Mouse (Mus musculus): ENCODE results near the gene Ankrd35. TPM values are rescaled to one million over a fixed set of nuclear protein-coding genes. Genes with fewer than 3 reads are reported as not detected.
A peak's percentile ranks its signal among the peaks of the same experiment; 100 is the strongest.

Gene Ankrd35
- total and polyA plus RNA-seq, 3 experiments: 0.80 to 1.2 (median 1.2) TPM

DNA sequence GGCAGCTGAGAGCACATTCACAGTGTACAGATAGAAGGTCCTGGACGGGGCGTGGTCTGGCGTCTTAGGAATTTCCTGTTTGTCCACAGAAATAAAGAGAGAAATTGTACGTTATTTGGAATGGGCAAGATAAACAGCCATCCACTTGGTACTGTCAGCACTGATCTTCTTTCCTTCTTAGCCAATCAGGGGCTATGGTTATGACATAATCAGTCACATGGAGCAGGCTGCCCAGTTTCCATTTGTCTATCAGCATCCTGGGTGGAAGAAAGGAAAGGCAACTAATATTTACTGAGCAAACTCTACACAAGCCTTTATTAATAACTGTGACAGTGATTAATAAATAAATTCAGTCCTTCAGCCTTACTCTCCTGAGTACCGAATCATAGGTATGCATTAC lies 44.4 kb downstream of the Ankrd35 start:
- intact Hi-C loops (cut with DNase I): no loop called here
- H3K9ac ChIP-seq (ENCODE audit: low read depth, low read length): no peak overlapping the region
- no peaks in the 10 kb centered on the region for H3K27me3 ChIP-seq (ENCODE audit: control insufficient read depth, insufficient read depth, low read length)
- peaks cover 2% of the 10 kb centered on the region for H3K4me1 ChIP-seq (ENCODE audit: control insufficient read depth, insufficient read depth, low read length)
- H3K79me2 ChIP-seq (replicated peaks; ENCODE audit: control insufficient read depth, insufficient read depth, low read length): no peaks in the 10 kb centered on the region
- DNase-seq: no peak
- TF ChIP-seq CTCF (IDR thresholded peaks at IDR 0.05) (no peak), EP300 (IDR thresholded peaks at IDR 0.05; ENCODE audit: insufficient read depth, low read depth, low read length) (no peak), POLR2A (IDR thresholded peaks at IDR 0.05; ENCODE audit: insufficient read depth, low read depth, low read length) (no peak)
- H3K36me3 ChIP-seq (ENCODE audit: control insufficient read depth, insufficient read depth, low read length): peaks cover 3% of the 10 kb centered on the region; the same call in 1 of the 2 replicates
- H3K4me3 ChIP-seq: no peak overlapping the region
- WGBS: 72% methylated on average over 5 of the region's 5 CpGs
- no peak overlapping the region for H3K27ac ChIP-seq

DNA sequence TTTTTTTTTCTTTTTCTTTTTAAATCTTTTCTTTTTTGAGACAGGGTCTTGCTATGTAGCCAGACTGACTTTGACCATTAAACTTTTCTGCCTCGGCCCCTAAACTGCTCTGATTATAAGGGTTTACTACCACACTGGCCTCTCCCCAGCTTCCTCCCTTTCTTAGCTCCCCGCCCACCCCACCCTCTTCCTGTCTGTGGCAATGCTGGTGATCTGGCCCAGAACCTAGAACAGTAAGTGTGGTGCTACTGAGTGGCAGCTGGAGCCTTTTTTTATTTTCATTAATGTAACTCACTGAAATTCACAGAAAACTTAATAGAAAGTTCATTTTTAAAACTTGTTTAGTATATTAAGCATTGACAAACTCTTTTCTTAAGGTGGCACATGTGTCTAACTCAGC lies 45.9 kb downstream of the Ankrd35 start:
- Histone ChIP-seq H3K27ac (peak overlapping the region; percentile 78), H3K4me3 (no peak overlapping the region), H3K4me1 (ENCODE audit: control insufficient read depth, insufficient read depth, low read length) (peaks cover 2% of the 10 kb centered on the region), H3K36me3 (ENCODE audit: control insufficient read depth, insufficient read depth, low read length) (peaks cover 3% of the 10 kb centered on the region; the same call in 1 of the 2 replicates), H3K9ac (ENCODE audit: low read depth, low read length) (no peak overlapping the region), H3K27me3 (ENCODE audit: control insufficient read depth, insufficient read depth, low read length) (no peaks in the 10 kb centered on the region), H3K79me2 (replicated peaks; ENCODE audit: control insufficient read depth, insufficient read depth, low read length) (no peaks in the 10 kb centered on the region)
- 51% methylated on average over 2 of the region's 2 CpGs for WGBS
- intact Hi-C loops (cut with DNase I): no loop called here
- DNase-seq: no peak
- TF ChIP-seq EP300 (IDR thresholded peaks at IDR 0.05; ENCODE audit: insufficient read depth, low read depth, low read length): no peak
- no peak for TF ChIP-seq CTCF (IDR thresholded peaks at IDR 0.05)
- TF ChIP-seq POLR2A (IDR thresholded peaks at IDR 0.05; ENCODE audit: insufficient read depth, low read depth, low read length): no peak

DNA sequence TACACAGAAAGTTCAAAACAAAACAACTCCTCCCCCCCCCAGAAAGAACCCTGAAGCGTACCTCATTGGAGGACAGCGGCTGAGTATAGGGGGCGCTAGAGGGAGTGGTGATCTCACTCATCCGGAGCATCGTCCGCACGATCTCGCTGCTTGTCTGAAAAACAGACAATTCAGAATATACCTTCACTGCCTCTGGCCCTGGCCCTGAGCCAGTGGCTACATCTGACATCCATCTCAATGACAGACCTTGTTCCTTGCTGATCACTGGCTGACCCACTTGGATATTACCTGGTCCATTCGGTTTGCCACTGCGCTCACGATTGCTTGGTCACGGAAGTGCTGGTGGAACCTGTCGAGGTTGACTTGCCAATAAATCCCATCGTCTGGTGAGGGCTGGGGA lies 49.2 kb downstream of the Ankrd35 start:
- intact Hi-C loops (cut with DNase I): no loop called here
- TF ChIP-seq POLR2A (IDR thresholded peaks at IDR 0.05; ENCODE audit: insufficient read depth, low read depth, low read length): no peak
- TF ChIP-seq CTCF (IDR thresholded peaks at IDR 0.05): peak; percentile 55
- no peak for TF ChIP-seq EP300 (IDR thresholded peaks at IDR 0.05; ENCODE audit: insufficient read depth, low read depth, low read length)
- no peak overlapping the region for H3K9ac ChIP-seq (ENCODE audit: low read depth, low read length)
- no peak for DNase-seq
- H3K27me3 ChIP-seq (ENCODE audit: control insufficient read depth, insufficient read depth, low read length): no peaks in the 10 kb centered on the region
- no peak overlapping the region for H3K27ac ChIP-seq
- H3K36me3 ChIP-seq (ENCODE audit: control insufficient read depth, insufficient read depth, low read length): peaks cover 3% of the 10 kb centered on the region; the same call in 1 of the 2 replicates
- no peaks in the 10 kb centered on the region for H3K79me2 ChIP-seq (replicated peaks; ENCODE audit: control insufficient read depth, insufficient read depth, low read length)
- peaks cover 2% of the 10 kb centered on the region for H3K4me1 ChIP-seq (ENCODE audit: control insufficient read depth, insufficient read depth, low read length)
- 52% methylated on average over 14 of the region's 14 CpGs for WGBS
- no peak overlapping the region for H3K4me3 ChIP-seq

DNA sequence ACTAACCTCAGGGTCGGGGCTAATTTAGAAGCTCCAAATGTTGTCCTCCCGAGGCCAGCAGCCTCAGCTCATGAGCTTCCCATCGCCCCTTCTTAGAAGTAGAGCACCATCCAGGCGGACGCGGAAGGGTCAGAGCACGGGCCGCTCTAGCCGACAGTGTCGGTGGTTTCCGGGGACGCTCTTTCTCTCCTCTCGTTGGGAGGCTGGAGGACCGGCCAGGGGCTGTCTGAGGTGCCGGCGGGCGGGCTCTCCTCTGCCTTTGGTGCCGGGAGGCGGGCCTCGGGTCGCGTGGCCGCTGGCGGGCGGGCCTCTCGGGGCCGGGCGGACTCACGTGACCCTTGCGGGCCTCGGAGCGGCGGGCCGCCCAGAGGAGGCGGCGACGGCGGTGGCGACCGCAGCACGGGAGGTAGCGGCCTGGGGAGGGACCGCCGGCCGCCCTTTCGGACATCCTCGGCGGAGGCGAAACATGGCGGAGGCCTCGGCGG lies 57.5 kb downstream of the Ankrd35 start, which contains the start of the genes Polr3c and Rnf115:
Gene Polr3c, minus strand, starts transcription at position 286 of the 485 bp plus-strand sequence.
Gene Rnf115, plus strand, starts transcription at position 322 of the 485 bp plus-strand sequence.
- Histone ChIP-seq H3K4me1 (ENCODE audit: control insufficient read depth, insufficient read depth, low read length) (peaks cover 2% of the 10 kb centered on the region), H3K9ac (ENCODE audit: low read depth, low read length) (peak within 1 kb of the TSS; percentile 96), H3K36me3 (ENCODE audit: control insufficient read depth, insufficient read depth, low read length) (peaks cover 12% of the 10 kb centered on the region), H3K27me3 (ENCODE audit: control insufficient read depth, insufficient read depth, low read length) (no peaks in the 10 kb centered on the region), H3K4me3 (peak within 1 kb of the TSS; percentile 98), H3K27ac (peak within 1 kb of the TSS; percentile 90), H3K79me2 (replicated peaks; ENCODE audit: control insufficient read depth, insufficient read depth, low read length) (peaks cover 10% of the 10 kb centered on the region)
- peak; percentile 98 to 99 for DNase-seq
- TF ChIP-seq CTCF (IDR thresholded peaks at IDR 0.05) (no peak), POLR2A (IDR thresholded peaks at IDR 0.05; ENCODE audit: insufficient read depth, low read depth, low read length) (peak; percentile 87), EP300 (IDR thresholded peaks at IDR 0.05; ENCODE audit: insufficient read depth, low read depth, low read length) (peak; percentile 67; the same call in 1 of the 2 replicates)
- intact Hi-C loops (cut with DNase I): loop anchor here (5.0 kb wide), 2 partner anchors 35 to 85 kb away; no protein-coding TSS in a partner anchor
- under 1% methylated on average over 40 of the region's 52 CpGs for WGBS

DNA sequence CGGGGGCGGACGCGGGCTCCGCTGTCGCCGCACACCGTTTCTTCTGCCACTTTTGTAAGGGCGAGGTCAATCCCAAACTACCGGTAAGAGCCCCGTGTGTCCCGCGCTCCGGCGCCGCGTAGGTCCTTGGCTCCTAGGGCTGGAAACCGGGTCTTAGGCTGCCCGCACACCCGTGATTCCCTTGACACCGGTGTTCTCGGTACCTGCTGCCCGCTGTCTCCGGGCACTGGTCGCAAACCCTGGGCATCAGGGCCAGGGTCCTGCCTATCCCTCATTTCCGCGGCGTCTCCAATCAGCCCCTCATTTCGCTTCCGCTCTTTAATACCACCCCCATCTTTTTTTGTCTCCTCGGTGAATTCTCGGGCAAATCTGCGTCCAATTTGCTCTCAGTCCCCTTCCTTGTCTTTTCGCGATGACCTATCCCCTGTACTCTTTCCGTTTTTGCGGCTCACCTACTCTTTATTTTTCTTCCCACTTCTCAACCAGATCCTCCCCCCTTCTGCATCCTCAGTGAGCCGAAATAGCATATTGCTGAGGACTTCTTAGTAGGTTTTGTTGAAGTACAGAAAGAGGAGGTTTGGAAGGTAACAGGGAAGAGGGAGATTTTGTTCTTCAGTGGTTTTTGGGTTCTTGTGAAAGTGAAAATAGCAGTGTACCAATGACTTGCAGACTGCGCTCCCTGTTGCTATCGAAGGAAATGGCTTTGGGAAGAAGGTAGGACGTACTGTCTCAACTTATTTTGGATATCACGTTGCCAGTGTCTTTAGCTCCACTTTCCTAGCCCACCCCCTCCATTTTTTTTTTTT lies 58.1 kb downstream of the Ankrd35 start:
- peaks cover 11% of the 10 kb centered on the region for H3K79me2 ChIP-seq (replicated peaks; ENCODE audit: control insufficient read depth, insufficient read depth, low read length)
- no peak for DNase-seq
- H3K4me3 ChIP-seq: peak overlapping the region; percentile 98
- no peaks in the 10 kb centered on the region for H3K27me3 ChIP-seq (ENCODE audit: control insufficient read depth, insufficient read depth, low read length)
- H3K9ac ChIP-seq (ENCODE audit: low read depth, low read length): peak overlapping the region; percentile 96
- WGBS: under 1% methylated on average over 42 of the region's 42 CpGs
- intact Hi-C loops (cut with DNase I): loop anchor here (5.0 kb wide), 2 partner anchors 34 to 84 kb away; no protein-coding TSS in a partner anchor
- peak overlapping the region; percentile 90 for H3K27ac ChIP-seq
- H3K4me1 ChIP-seq (ENCODE audit: control insufficient read depth, insufficient read depth, low read length): peaks cover 2% of the 10 kb centered on the region
- TF ChIP-seq CTCF (IDR thresholded peaks at IDR 0.05): no peak
- no peak for TF ChIP-seq EP300 (IDR thresholded peaks at IDR 0.05; ENCODE audit: insufficient read depth, low read depth, low read length)
- no peak for TF ChIP-seq POLR2A (IDR thresholded peaks at IDR 0.05; ENCODE audit: insufficient read depth, low read depth, low read length)
- peaks cover 12% of the 10 kb centered on the region for H3K36me3 ChIP-seq (ENCODE audit: control insufficient read depth, insufficient read depth, low read length)

Data from heart, adult 2 months (tissue).